Mouse (Mus musculus) frontal cortex, postnatal 36 days (tissue): Measurements from ENCODE around the gene Dnm2.
A peak's percentile ranks its signal among the peaks of the same experiment; 100 is the strongest.

Experiments
- DNase-seq, 2 experiments: peaks; one replicate each; pipeline ENCODE4 v3.0.0; 2022; ENCODE audit warnings: low spot score in 2 of 2

Dnm2 gene

DNA sequence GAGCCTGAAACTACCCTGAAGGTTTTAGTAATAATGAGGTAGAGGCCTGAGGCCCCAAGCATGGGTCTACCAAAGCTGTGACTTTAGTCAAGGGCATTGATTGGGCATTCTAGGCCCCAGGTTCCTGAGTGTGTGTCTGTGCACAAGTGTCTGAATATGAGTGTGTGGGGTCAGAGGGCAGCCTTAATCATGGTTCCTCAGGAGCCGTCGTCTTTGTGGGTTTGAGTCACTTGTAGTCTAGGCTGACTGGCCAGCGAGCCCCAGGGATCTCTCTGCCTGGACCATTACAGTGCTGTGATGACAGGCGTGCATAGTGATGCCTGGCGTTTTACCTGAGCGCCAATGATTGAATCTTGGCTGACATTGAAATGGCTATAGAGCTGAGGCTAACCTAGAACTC lies 3.5 kb downstream of the Dnm2 start:
- no peak for DNase-seq

DNA sequence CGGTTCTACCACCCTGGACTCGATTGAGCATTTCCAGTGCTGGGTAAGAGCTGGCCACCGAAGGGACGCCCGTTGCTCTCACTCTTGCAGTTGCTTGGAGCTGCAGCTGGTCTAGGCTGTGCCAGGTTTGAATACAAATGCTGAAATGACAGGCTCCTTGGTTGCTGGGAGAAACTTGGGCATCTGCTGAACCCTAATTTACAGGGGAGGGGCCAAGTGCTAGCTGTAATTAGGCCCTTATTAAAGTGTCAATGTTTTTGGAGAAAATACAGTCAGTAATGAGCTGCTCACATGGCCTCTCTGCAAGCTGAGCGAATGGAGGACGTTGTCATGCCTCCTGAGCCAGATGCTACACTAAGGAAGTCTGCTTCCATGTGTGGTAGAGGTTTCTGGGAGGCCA lies 6.0 kb downstream of the Dnm2 start:
- peak in 1 of 2 experiments; percentile 45 for DNase-seq

DNA sequence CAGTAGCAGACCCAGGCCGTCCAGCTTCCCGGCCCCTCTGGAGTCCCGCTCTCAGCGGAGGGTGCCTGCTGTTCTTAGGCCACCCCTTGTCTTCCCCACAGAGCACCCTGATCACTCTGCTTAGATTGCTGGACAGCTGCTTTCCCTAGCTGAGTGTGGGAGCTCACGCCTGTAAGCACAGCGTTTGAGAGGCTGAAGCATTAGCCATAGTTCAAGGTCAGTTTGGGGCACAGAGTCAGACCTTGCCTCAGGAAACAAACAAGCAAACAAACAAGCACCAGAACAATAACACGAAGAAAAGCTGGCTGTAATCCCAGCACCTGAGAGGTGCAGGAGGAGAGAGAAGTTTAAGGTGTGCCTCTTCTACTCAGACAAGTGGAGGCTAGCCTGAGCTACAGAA lies 7.4 kb downstream of the Dnm2 start:
- DNase-seq = no peak

DNA sequence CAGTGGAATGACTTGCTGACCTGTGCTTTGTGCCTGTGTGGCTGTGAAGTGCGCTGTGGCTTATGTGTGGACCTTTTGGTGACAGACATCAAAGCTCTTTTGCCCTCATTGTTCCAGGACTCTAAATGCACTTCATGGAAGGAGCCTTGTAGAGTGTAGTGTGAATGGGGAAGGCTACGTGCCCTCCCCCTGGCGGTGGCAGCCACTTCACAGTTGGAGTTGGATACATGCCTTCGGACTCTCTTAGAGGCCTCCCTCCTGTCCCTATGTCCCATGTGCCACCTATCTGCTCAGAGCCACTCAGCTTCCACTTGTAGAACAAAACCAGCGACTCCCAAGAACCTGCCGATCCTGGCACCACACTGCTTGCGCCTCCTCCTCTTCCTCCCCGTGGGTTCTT lies 9.1 kb downstream of the Dnm2 start:
- no peak for DNase-seq

DNA sequence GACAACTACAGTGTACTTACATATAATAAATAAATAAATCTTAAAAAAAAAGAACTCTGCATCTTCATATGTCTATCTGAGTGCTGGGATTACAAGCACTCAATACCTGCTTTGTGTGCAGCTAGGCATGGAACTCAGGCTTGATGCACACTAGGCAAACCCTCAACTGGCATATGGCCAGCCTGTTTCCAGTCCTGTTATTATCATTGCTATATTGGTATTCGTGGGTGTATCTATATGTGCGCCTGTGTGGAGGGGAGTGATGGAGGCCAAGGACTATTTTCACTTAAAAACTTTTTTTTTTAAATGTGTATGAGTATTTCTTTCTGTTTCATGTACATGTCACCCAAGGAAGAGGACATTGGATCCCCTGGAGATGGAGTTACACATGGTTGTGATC lies 9.7 kb downstream of the Dnm2 start:
- DNase-seq = no peak

DNA sequence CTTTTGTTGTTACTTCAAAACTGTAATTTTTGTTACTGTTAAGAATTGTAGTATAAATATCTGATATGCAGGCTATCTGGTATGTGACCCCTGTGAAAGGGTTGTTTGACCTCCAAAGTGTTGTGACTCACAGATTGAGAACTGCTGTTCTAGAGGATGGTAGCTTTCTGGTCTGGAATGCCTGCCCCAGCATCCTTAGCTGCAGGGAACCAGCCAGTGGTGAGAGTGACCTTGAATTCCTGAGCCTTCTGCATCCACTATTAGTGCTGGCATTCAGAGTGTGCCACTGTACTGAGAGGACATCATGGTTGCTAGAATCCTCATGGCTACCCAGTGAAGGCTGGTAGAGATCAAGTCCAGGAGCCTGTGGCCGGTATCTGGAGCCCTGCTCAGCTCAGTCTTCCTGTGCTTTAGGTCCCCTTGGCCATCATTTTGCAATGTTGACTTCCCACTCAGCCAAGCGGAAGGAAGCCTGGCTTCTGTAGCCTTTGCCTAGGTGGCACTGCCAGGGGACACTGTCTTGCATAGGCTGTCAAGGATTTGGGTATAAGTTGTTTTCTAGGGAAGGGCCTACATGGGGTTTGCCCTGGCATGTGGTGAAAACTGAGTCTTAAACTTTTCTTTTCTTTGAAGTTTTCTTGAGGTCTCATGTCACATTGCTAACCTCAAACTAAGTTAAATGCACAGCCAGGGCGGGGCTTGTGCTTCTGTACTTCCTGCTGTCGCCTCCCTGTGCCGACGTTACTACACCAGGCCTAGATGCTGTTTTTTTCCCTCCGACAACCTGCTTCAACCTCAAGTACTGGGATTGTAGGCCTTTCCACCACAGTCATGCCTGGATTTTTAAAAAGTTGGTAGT lies 11.3 kb downstream of the Dnm2 start:
- no peak for DNase-seq

DNA sequence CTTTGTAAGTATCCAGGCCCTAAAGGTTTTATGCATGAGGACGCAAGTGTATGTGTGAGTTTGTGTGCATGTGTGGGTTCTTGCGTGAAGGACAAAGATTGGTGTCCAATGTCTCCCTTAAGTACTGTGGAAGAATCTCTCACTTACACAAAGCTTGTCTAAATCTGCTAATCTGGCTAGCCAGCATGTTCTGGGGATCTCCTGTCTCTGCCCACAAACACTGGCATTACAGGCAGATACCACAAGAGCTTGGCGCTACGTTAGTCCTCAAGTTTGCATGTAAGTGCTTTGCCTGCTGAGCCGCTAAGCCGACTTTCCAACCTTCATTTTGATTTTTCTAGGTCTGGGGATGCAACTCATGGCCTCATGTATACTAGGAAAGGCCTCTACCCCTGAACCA lies 12.9 kb downstream of the Dnm2 start:
- no peak for DNase-seq

DNA sequence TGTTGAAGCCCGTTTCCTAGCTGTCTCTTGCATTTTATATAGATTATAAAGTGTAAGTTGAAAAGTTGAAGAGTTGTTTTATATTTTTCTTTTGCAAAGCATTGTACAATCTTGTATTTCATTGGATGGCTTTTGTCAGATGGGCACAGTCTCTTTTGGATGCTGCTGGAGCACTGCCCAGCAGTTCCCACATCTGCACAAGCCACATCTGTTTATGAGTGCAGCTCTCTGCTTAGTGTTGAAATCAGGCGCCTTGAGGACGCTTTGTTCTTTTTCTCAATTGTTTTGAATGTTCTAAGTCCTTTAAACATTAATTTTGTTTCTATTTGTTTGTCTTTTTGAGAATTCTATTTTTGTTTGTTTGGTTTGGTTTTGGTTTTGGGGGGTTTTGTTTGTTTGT lies 13.5 kb downstream of the Dnm2 start:
- no peak for DNase-seq

DNA sequence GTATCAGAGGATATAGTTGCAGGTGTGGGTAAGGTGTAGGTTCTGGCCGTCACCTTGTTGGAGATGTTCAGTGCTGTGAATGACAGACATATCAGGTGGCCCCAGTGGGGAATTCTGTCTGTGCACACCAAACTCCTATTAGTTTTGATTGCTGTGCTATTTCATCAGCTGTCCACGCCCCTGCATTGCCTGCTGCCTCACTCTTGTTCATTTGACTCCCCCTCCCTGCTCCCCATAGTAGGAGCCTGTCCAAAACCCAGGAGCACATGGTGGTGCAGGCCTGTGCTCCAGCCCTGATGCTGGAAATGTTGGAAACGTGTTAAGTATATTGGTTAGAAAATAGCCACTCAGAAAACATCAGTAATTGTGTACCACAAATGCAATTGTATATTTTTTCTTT lies 14.7 kb downstream of the Dnm2 start:
- DNase-seq = no peak

DNA sequence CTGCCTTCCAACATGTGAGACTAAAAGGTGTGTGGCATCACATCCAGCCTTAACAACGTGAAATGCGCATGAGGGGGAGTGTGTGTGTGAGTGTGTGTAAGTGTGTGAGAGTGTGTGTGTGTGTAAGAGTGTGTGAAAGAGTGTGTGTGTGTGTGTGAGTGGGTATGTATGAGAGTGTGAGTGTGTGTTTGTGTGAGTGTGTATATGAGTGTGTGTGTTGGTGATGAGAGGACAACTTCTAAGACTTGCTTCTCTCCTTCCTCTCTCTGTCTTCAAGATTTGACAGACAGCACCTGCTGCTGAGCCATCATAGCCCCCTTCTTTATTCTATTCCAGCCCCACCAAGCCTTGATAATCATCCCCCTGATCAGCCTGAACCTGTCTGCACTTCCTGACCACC lies 15.2 kb downstream of the Dnm2 start:
- no peak for DNase-seq

DNA sequence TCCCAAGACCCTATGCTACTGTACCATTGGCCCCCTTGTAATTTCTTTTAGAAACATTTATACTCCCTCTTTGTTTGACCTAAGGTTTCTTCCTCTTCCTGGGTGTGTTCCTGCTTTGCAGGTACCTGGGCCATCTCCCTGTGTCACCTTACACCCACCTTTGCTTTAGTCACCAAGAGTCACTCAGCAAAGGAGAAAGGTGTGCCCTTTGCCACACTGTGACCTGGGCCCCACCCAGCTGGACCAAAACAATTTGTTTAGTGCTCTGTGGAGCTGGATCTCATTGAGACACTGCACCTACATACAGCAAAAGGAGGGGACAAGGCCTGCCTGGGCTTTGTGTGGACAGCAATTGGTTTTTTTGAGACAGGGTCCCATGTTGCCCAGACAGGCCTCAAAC lies 15.7 kb downstream of the Dnm2 start:
- no peak for DNase-seq

DNA sequence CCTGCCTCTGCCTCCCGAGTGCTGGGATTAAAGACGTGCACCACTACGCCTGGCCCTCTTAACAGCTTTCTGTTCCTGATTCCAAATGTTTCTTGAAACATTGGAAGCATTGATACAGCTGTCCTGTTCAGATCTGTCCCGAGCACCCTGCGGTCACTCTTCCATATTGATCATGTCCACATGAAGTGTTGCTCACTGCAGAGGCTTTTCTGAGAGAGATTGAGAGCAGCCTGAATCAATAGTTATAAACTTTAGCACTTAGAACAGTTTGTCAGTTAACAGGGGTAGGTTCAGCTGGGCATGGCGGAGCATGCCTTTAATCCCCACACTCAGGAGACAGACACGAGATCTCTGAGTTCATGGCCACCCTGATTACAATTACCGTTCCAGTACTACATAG lies 19.1 kb downstream of the Dnm2 start:
- DNase-seq = no peak

DNA sequence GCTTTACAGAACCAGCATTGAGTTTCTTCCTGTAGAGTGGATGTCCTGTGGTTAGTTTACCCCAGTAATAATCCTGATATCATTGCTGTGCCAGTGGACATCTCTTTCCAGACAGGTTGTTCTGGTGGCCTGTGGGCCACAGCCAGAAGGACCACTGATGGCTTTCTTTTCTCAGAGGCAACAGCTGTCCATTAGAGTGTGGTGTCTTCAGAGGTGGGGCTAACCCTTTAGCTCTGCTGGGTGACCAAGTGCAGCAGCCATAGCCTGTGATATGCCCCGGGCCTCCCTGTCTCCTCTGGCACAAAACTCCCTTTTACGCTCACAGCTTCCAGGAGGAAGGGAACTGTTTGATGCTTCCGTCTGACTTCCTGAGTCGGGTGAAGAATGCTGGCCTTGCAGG lies 19.9 kb downstream of the Dnm2 start:
- no peak for DNase-seq

DNA sequence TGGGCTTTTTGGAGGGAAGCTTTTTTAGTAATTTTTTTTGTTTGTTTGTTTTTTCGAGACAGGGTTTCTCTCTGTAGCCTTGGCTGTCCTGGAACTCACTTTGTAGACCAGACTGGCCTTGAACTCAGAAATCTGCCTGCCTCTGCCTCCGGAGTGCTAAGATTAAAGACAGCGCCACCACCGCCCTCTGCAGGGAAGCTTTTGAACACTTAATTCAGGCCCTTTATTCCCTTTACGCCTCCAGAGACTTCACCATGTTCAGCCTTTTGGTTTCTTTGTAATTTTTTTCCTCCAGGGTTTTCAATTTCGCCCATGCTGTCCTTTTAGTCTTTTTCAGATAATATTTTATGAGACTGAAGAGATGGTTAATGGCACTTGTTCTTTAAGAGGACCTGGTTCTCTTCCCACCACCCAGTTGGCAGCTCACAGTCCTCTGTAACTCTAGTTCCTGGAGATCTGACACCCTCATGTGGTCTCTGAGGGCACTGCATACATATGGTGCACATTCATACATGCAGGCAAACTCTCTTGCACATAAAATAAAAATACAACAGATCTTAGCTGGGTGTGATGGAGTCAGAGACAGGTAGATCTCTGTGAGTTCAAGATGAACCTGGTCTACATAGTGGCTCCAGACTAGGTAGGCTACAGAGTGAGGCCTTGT lies 20.5 kb downstream of the Dnm2 start:
- no peak for DNase-seq

DNA sequence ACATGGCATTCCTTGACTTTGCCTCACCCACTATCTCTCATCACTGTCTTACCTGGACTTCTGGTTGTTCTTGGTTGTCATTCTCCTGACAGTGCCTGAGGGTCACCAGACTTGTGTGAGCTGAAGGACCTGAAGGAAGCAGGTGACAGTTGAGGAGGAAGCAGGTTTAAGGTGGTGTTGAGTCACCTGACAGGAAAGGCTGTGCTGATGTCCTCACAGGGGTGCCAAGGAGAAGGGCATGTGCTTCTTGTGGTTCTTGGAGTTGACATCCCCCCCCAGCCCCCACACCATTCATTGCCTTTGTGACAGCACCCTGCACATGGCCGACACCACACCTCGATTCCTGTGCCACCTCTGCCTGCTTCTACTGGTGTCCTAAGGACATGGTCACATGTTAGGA lies 23.1 kb downstream of the Dnm2 start:
- no peak for DNase-seq

DNA sequence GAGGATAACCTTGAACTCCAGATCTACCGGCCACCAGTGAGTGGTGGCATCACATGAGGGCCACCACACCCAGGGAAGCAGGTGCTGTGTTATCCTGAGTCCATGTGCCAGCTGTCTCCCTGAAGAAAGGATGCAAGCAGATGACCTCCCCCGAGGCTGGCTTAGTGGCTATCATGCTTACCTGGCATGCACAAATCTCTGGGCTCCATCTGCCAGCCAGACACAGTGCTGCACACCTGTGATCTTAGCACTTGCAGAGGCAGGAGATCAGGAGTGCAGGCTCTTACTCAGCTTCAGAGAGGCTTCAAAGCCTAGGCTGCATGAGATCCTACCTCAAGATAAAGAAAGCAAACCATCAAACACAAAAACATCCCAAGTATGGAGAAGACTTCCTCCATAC lies 25.0 kb downstream of the Dnm2 start:
- no peak for DNase-seq

DNA sequence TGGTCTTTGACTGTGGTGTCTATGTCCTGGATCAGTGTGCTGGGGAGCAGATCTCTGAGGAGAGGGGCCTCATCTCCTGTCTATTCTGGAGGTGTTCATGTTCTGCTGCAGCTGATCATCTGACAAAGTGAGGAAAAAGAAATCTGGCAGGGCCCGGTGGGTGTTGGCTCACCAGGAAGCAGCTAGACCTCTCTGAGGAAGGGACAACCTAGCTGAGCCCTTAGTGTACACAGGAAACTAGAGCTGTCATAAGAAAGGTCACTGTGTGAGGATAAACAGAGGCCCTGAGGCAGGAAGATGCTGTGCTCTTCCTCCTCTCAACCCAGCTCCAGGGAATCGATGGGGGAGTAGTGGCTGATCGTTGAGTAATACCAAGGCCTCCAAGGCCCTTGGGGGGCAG lies 25.6 kb downstream of the Dnm2 start:
- DNase-seq = no peak

DNA sequence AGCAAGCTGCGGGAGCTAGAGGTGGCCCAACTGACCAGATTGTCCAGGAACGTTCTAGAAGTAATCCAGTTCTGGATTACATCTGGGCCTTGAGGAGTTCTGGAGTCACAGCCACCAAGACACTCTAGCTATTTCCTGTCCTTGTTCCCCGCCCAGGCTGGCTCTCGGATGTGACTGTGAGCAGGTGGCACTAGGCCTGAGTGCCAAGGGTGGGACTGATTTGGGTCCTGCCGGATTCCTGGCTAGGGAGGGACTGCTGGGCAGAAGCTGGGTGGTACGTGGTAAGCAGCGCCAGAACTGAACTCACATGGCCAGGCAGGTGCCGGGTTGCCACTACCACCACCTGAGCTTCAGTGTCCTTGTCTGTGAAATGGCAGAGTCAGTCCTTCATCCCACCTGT lies 26.7 kb downstream of the Dnm2 start:
- DNase-seq = no peak

DNA sequence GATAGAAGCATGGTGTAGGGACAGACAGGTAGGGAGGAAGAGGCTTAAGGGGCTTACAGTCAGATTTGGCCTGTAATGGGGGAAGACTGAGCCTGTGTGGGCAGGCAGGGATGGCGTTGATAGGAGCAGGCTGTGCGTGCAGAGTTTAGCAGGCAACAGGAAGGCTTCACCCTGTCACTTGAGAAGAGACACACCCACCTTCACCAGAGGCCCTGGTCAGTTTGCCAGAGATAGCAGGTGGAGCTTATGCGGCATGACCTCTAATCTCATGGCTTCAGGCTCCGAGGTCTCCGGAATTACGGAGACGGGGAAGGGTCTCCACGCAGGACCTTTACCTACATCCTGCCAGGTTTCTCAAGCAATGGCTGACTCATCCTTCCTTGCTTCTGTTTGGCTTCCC lies 27.2 kb downstream of the Dnm2 start:
- no peak for DNase-seq

DNA sequence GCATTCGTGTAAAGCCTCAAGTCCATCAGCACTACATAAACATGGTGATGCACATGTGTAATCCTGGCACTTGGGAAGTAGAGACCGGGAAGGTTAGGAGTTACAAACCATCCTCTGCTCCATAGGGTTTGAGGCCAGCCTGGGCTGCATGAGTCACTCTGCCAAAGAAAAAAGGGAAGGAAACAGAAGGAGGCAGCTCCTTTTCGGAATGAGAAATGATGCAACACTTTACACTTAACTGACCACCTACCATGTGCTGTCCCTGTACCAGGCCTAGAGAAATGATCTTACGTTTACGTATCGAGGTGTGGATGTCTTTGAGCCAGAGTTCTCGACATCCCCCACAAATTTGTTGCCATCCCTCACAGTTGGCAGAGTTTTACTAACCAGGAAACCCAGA lies 28.3 kb downstream of the Dnm2 start:
- no peak for DNase-seq

DNA sequence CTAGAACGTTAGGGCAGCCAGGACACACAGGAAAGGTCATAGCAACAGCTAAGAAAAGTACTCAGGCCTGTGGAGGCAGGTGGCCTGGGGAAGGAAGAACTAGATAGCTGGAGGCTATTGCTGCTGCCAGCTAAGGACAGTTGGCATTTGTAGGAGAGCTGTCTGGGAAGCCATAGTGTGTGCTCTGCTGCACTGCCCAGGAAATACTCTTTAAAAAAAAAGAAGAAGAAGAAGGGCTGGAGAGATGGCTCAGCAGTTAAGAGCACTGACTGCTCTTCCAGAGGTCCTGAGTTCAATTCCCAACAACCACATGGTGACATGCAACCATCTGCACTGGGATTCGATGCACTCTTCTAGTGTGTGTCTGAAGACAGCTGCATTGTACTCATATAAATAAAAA lies 28.8 kb downstream of the Dnm2 start:
- DNase-seq = no peak

DNA sequence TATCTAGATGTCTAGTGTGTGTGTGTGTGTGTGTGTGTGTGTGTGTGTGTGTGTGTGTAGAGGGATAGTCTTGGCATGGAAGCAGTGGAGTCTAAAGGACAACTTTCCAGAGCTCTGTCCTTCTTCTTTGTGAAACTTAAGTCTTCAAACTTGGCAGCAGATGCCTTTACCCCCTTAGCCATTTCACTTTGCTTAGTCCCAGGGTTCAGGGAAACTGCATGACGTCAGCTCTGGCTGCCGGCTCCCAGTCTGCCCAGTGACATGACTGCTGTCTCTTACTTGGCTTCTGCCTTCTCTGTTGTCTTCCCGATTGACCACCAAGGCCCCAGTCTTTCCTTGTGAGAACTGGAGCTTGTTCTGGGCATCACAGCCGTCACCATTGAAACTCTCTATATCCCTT lies 29.8 kb downstream of the Dnm2 start:
- no peak for DNase-seq

DNA sequence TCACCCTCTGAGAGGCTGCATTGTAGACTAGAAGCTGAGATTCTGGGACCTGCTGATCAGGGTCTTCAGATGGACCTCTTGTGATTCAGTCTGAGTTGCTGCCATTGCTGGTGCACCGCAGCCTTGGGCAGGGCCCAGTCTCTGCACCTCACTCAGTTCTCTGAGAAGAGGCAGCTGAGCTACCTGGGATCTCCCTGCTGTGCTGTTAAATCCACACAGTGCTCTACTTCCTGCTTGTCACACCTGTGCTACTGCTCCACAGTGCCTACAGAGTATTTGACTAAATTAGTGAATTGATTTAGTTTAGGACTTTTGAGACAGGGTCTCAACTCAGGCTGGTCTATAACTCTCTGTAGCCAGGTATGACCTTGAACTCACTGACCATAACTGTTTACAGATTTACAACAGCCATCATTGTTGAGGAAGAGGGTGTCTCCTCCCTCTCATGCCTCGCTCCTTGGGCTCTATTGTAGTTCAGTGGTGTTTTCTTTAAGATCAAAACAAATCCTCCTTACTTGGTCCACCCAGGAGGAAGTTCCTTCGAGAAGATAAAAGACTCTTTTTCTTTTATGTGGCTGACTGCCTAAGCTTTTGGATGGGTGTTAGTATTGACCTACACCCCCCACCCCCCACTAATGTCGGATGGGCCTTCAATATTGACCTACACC lies 30.5 kb downstream of the Dnm2 start:
- no peak for DNase-seq
